Comparison of ENCODE assay signal across 8 mouse cellular contexts in the genomic region with DNA sequence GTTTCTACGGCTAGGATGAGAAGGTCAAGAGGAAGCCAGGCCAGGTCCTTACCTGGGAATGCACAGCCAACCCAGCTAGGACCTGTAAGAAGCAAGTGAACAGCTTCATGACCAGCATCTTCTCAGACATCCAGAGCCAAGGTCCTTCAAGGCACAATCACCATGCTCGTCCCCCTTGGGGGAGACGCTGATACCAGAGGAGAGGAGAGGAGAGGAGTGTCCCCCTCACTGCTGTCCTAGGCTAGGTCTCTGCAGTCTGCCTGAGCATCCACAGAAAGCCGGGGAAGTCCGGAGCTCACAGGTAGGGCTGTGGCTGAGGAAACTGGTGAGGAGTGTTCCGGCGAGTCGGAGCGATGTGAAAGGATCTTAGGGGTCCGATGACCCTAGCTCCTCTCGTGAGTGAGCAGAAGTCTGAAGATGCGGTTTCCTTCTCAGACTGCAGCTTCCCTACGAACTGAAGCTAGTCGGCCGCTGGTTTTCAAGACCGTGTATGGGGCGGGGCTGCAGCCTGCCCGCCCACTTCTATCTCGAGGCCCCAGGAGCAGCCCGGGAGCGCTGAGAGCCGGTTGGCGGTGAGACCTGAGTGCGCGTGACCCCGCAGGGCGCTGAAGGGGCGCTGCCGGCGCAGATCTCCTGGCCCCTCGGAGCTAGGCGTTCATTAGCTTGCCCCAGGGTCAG. TPM values are rescaled to one million over a fixed set of nuclear protein-coding genes. Genes with fewer than 3 reads are reported as not detected.
DNase-seq lines count a peak whose midpoint lies in the region; ATAC-seq lines count a peak whose summit lies in the region.

No protein-coding gene starts in this region.

- intact Hi-C loops in gastrocnemius, postnatal 14 days (cut with DNase I; ENCODE audit: low total_unique reads), result no loop called here

- DNase-seq in gastrocnemius, postnatal 14 days, result peak; percentile 55
- no peak for DNase-seq in gastrocnemius, postnatal 25 days
- peak; percentile 74 for DNase-seq in embryo, embryonic 10 days (ENCODE audit: low spot score)
- peak; percentile 39 to 66 for DNase-seq in kidney, postnatal 25 days
- peak; percentile 62 for DNase-seq in splenic B cell, adult 2 months (ENCODE audit: low read depth, low spot score)
- no peak for DNase-seq in ovary, postnatal 14 days (ENCODE audit: low spot score)

- ATAC-seq in heart, embryonic 13.5 days (ENCODE audit: extremely low read depth, insufficient number of reproducible peaks, low FRiP score, low TSS enrichment), result no peak
- ATAC-seq in megakaryocyte progenitor cell, adult 5-6 weeks (replicated peaks; ENCODE audit: poor library complexity), result peak; percentile 92

- H3K27me3 ChIP-seq in heart, embryonic 13.5 days (replicated peaks), result peaks cover 43% of the 10 kb centered on the region
- H3K27me3 ChIP-seq in splenic B cell, adult 2 months (ENCODE audit: control insufficient read depth, insufficient read depth, low read length, poor library complexity, severe bottlenecking), result no peaks in the 10 kb centered on the region

- H3K4me3 ChIP-seq in heart, embryonic 13.5 days, result peak overlapping the region; percentile 54

- peak overlapping the region; percentile 77 for H3K4me2 ChIP-seq in heart, embryonic 13.5 days

- 3% methylated on average over 31 of the region's 32 CpGs for WGBS in heart, embryonic 13.5 days

- H3K9me3 ChIP-seq in heart, embryonic 13.5 days, result no peaks in the 10 kb centered on the region

- H3K4me1 ChIP-seq in heart, embryonic 13.5 days, result peaks cover 60% of the 10 kb centered on the region

- no peaks in the 10 kb centered on the region for H3K36me3 ChIP-seq in heart, embryonic 13.5 days
- H3K36me3 ChIP-seq in splenic B cell, adult 2 months (ENCODE audit: control insufficient read depth, insufficient read depth, low read length, poor library complexity, severe bottlenecking), result no peaks in the 10 kb centered on the region

- peak overlapping the region; percentile 77 for H3K9ac ChIP-seq in heart, embryonic 13.5 days

- peak overlapping the region; percentile 51; the same call in 1 of the 2 replicates for H3K27ac ChIP-seq in heart, embryonic 13.5 days (replicated peaks)

RNA-seq across cellular contexts. Expression of gene Pgf, which starts 0.6 kb away (rescaled TPM):
- 1 to 10 TPM; 2.2 to 2.3 TPM for total RNA-seq in gastrocnemius, postnatal 14 days (2021)
- total RNA-seq in gastrocnemius, postnatal 25 days (2021), result 1 to 10 TPM; 1.3 to 1.8 TPM
- polyA plus RNA-seq in heart, embryonic 13.5 days (2015; fragmentation: Nextera tagmentation; extraction: Ambion mirVana), result 8.4 and 9.1 TPM in 2 replicates
- total RNA-seq in megakaryocyte progenitor cell, adult 5-6 weeks (2015), result not detected in 2 replicates
- not detected in 2 replicates for total RNA-seq in megakaryocyte progenitor cell, adult 5-6 weeks (2017)

RNA-seq across cellular contexts. Expression of gene Rps6kl1, which starts 25.9 kb away (rescaled TPM):
- under 1 TPM; 0.51 to 0.89 TPM for total RNA-seq in gastrocnemius, postnatal 14 days (2021)
- total RNA-seq in gastrocnemius, postnatal 25 days (2021), result 1 to 10 TPM in 1 of 2 experiments, under 1 TPM in 1; 0.95 to 1.1 TPM
- polyA plus RNA-seq in heart, embryonic 13.5 days (2015; fragmentation: Nextera tagmentation; extraction: Ambion mirVana), result 1.2 and 1.3 TPM in 2 replicates
- not detected in 2 replicates for total RNA-seq in megakaryocyte progenitor cell, adult 5-6 weeks (2015)
- not detected in 2 replicates for total RNA-seq in megakaryocyte progenitor cell, adult 5-6 weeks (2017)

RNA-seq across cellular contexts. Expression of gene Eif2b2, which starts 42.3 kb away (rescaled TPM):
- total RNA-seq in gastrocnemius, postnatal 14 days (2021), result 10 to 100 TPM; 75.6 to 77.1 TPM
- total RNA-seq in gastrocnemius, postnatal 25 days (2021), result 10 to 100 TPM; 47.1 to 54.2 TPM
- polyA plus RNA-seq in heart, embryonic 13.5 days (2015; fragmentation: Nextera tagmentation; extraction: Ambion mirVana), result 54.8 and 55.9 TPM in 2 replicates
- 30.0 and 32.4 TPM in 2 replicates for total RNA-seq in megakaryocyte progenitor cell, adult 5-6 weeks (2015)
- 74.6 and 109 TPM in 2 replicates for total RNA-seq in megakaryocyte progenitor cell, adult 5-6 weeks (2017)

Comparison
In these comparisons a context has a peak if more than half of its experiments do, and no peak if none do; other contexts are left out.
1. DNase-seq: peak in gastrocnemius, postnatal 14 days (single experiment), embryo, embryonic 10 days (single experiment), kidney, postnatal 25 days (2 of 2) and splenic B cell, adult 2 months (single experiment); none in gastrocnemius, postnatal 25 days (single experiment) and ovary, postnatal 14 days (single experiment).